Mouse (Mus musculus) CD4-positive, CD25-positive, alpha-beta regulatory T cell, adult 9 weeks (primary cell): Measurements from ENCODE around the gene Cldn3. TPM values are rescaled to one million over a fixed set of nuclear protein-coding genes. Genes with fewer than 3 reads are reported as not detected.

Experiments
- polyA plus RNA-seq: library from polyadenylated mRNA; unstranded; fragments of 100-300 nt; shearing (Covaris generic); gene quantifications from one replicate; pipeline ENCODE4 v1.2.1, GENCODE M21; 2017

The Cldn3 gene
- not detected for polyA plus RNA-seq

DNA sequence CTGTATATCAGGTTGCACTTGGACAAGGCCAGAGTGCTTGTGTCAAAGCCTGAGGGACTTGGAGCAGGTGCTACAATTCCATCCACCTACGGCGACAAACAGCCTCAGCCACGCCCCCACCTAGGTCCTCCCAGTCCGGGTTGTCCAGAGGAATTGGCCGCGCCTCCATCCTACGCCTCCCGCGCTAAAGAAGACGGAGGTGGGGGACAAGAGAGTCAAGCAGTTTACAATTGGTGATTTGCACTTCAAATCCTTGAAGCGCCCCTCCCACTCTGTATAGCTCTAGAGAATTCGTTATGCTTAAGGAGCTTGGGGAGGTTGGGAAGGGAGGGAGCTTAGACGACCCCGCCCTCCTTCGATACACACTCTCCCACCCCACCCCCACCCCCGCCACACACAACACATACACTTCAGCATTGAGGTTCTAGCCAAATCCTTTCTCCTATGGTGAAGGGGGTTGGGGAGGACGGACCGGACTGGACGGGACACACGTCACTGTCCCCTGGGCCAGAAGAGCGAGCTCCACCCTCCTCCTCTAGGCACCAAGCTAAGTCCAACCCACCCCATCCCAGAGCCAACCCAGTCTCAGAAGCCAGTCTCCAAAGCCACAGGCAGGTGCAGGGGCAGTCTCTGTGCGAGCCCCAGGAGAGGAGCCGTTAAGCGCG is at the start of gene Cldn3:
Gene Cldn3 (plus strand): TSS at position 582 of the 665 bp plus-strand sequence.

DNA sequence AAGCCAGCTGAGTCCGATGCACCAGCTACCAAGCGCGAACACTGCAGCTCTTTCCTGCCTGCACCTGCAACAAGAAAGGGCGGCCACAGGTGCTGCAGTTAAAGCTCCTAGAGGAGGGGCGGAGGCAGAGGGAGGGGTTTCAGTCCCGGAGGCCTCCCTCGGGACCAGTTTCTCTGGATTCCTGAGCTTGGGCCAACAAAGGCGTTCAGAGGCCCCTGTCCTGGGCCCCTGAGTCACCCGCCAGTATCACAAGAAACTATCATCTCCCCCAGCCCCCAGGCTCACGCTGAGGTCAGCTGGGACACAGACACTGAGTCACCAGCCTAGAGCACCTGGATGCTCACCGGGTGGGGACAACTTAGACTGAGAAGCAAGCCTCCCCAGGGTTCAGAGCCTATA is 39.2 kb upstream of the Cldn3 start, which contains the start of gene Cldn4:
Gene Cldn4 (minus strand): TSS at position 78 of the 399 bp plus-strand sequence.

DNA sequence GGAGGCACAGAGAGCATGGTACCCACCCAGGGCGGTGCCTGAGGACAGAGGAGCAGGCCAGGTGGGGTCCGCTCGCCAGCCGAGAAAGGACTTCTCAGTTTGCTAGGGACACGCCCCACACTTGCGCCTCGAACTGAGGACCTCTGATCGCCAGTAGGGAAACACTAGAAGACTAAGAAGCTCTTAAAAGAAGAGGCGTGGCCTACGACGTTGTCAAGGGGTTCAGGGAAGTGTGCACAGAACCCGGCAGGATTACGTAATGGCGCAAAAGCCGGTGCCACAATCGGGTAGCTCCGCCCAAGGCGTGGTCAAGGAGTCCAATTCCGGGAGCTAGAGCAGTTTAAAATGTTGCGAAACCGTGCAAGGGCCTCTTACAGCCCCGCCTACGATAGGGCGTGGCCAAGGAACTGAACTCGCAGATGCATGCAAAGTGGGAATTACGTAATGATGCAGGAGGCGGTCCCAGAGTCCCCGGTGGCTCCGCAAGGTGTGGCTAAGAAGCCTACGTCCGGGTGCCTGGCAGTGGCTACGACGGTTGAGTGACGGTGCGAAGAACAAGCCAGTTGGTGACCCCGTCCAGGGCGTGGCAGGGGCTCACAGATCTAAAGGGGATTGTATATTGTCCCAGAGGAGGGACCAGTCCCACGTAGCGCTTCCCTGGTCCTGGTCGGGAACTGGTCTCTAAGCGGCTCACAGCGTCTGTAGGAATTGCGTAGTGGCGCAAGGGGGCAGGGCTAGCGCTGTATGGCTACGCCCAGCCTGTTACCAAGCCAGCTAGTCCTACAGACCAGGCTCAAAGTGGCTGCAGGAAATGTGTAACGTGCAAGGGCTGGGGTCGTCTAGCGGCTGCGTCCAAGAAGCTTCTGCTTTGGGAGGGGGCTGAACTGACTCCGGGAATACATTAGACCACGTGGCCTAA is 22.9 kb downstream of the Cldn3 start, which contains the start of gene Abhd11:
Gene Abhd11 (plus strand): TSS at position 482 of the 919 bp plus-strand sequence.

DNA sequence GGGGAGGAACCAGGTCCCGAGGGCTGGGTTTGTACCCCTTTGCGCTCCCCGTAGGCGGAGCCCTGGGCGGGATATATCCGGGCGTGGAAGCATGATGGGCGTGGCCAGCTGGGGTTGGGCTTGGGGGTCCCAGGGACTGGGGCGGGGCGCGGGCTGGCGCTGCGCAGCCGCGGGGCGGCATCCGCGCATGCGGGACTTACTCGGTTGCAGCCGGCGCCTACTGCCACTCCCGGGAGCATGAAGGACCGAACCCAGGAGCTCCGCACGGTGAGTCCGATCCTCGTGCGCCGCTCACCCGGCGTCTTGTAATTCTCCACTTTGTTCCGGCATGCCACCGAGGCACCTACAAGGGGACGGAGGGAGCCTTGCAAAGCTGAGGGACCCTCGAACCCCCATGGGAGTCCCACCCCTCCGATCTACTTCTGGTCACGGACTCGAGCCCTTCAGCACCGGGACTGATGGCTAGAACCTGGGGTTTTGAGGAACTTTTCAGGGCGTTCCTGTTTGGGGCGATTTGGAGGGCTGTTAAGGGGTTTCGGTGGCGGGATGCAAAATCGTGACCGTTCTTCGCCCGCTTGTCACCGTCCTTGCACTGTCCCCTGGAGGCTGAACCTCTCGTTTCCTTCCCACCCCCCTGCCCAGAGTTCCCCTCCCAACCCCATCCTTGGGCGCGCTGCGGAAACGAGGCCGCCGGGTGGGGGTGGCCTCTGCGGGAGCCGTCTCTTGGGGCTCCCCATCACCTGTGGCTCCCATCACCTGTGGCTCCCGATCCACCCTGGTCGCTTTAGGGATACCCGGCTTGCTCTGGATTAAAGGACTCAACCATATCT is 37.5 kb downstream of the Cldn3 start, which contains the start of gene Stx1a:
Gene Stx1a (plus strand): TSS at position 139 of the 830 bp plus-strand sequence.

Other genes with a start within 250 kb of the Cldn3 start
- not detected for gene Eln, start 238.9 kb upstream of the Cldn3 start, polyA plus RNA-seq
- not detected for gene Tmem270, start 79.5 kb upstream of the Cldn3 start, polyA plus RNA-seq
- not detected for gene Cldn13, start 70.7 kb upstream of the Cldn3 start, polyA plus RNA-seq
- gene Mettl27, start 53.8 kb upstream of the Cldn3 start, polyA plus RNA-seq, result 21.8 TPM
- not detected for gene Cldn4, start 39.3 kb upstream of the Cldn3 start, polyA plus RNA-seq
- gene Abhd11, start 22.9 kb downstream of the Cldn3 start, polyA plus RNA-seq, result 101 TPM
- gene Stx1a, start 37.3 kb downstream of the Cldn3 start, polyA plus RNA-seq, result 14.9 TPM
- gene Dnajc30, start 78.0 kb downstream of the Cldn3 start, polyA plus RNA-seq, result 24.1 TPM
- 114 TPM for gene Bud23, start 78.7 kb downstream of the Cldn3 start, polyA plus RNA-seq
- gene Vps37d, start 92.1 kb downstream of the Cldn3 start, polyA plus RNA-seq, result not detected
- 0.22 TPM for gene Mlxipl, start 103.7 kb downstream of the Cldn3 start, polyA plus RNA-seq
- gene Tbl2, start 163.4 kb downstream of the Cldn3 start, polyA plus RNA-seq, result 21.8 TPM
- gene Bcl7b, start 182.1 kb downstream of the Cldn3 start, polyA plus RNA-seq, result 68.8 TPM
- gene Baz1b, start 201.1 kb downstream of the Cldn3 start, polyA plus RNA-seq, result 15.5 TPM